Mouse (Mus musculus): ENCODE data around the gene Nt5dc3. TPM values are rescaled to one million over a fixed set of nuclear protein-coding genes. Genes with fewer than 3 reads are reported as not detected.

Nt5dc3 gene
- polyA plus RNA-seq (2017; shearing (Covaris generic)) = 1 to 10 TPM; 1.4 to 1.6 TPM

GRCm38 (mm10) chr10:86778398-86779116 is at the start of gene Nt5dc3:
Gene Nt5dc3 (plus strand): TSS chr10:86779005.

GRCm38 (mm10) chr10:86763672-86764071 is 15.1 kb upstream of the Nt5dc3 start, which contains the start of gene Gm49358:
Gene Gm49358 (plus strand): TSS chr10:86763972.

Other genes with a start within 250 kb of the Nt5dc3 start
- 100 to 1,000 TPM; 212 to 384 TPM for gene Hsp90b1, start 73.5 kb upstream of the Nt5dc3 start, polyA plus RNA-seq (2017; shearing (Covaris generic))
- 1 to 10 TPM in 1 of 2 experiments, under 1 TPM in 1; 0.20 to 1.4 TPM for gene Ttc41, start 73.2 kb upstream of the Nt5dc3 start, polyA plus RNA-seq (2017; shearing (Covaris generic))
- under 1 TPM in 1 of 2 experiments, not detected in 1; 0.91 TPM for gene Gm49358, start 15.0 kb upstream of the Nt5dc3 start, polyA plus RNA-seq (2017; shearing (Covaris generic))
- gene Stab2, start 229.0 kb downstream of the Nt5dc3 start, polyA plus RNA-seq (2017; shearing (Covaris generic)) = under 1 TPM; 0.43 to 0.91 TPM